Mouse (Mus musculus): ENCODE data around the gene Pdzk1ip1.

DNA sequence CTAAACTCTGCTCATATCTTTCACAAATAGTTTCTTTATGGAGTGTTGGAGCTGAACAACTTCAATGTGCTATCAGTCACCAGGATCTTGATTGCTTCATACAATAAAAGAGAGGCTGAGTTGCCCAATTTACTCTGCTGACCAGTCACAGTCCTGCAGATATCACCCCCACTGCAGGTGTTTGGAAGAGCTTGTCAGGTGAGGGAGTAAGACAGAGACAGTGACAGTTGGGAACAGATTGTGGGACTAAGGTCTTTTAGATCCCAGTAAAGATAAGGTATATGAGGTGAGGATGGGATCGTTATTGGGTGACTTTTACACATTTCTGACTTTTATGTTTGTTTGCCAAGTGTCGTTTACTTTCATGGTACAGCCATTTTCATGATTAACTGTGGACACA, 22.7 kb downstream of the Pdzk1ip1 start:
- no peak for TF ChIP-seq POLR2A (IDR thresholded peaks at IDR 0.05; ENCODE audit: control insufficient read depth, extremely low read depth, insufficient read depth, low read length, poor library complexity)
- no peak for TF ChIP-seq CTCF (IDR thresholded peaks at IDR 0.05; ENCODE audit: borderline replicate concordance, control insufficient read depth, extremely low read depth, insufficient read depth, low read length, poor library complexity)
